In genomic region chr12:106748765-106749164, GRCm38 (mm10) we compare ENCODE assay signal across 20 mouse cellular contexts.
"Had no signal": no experiment of that assay in that cellular context is flagged by ENCODE, and none has a peak within 500 bp of the region (broad histone marks: within the 10 kb centered on the region; RNA-seq: fewer than 3 reads in every experiment).

No protein-coding gene starts in this region.

- H3K9me3 ChIP-seq: midbrain, embryonic 13.5 days had no signal

- H3K27ac ChIP-seq: kidney, postnatal 0 days; layer of hippocampus, adult 2 months; left cerebral cortex, adult 2 months; liver, embryonic 14.5 days; macrophage; midbrain, embryonic 10.5 days; midbrain, embryonic 13.5 days; neural tube, embryonic 13.5 days had no signal

- H3K4me2 ChIP-seq: lung, embryonic 14.5 days; midbrain, embryonic 13.5 days; neural tube, embryonic 13.5 days had no signal

- DNase-seq: kidney, postnatal 25 days; layer of hippocampus, adult 9-11 months; layer of hippocampus, postnatal 36 days; liver, postnatal 0 days; lung, embryonic 14.5 days; retina, postnatal 1 day; right cerebral cortex, postnatal 25 days; thymus, adult 18-20 months; thymus, postnatal 4 days had no signal

- H3K9ac ChIP-seq: liver, embryonic 14.5 days; liver, postnatal 0 days; lung, embryonic 14.5 days; midbrain, embryonic 13.5 days; neural tube, embryonic 13.5 days had no signal

- ATAC-seq: liver, postnatal 0 days; lung, postnatal 0 days; midbrain, embryonic 13.5 days; midbrain, embryonic 16.5 days had no signal

- H3K4me3 ChIP-seq: layer of hippocampus, adult 2 months; left cerebral cortex, adult 2 months; midbrain, embryonic 10.5 days; midbrain, embryonic 13.5 days; myocyte; neural tube, embryonic 13.5 days had no signal

- H3K36me3 ChIP-seq: midbrain, embryonic 10.5 days; midbrain, embryonic 13.5 days; neural tube, embryonic 13.5 days had no signal

- H3K4me1 ChIP-seq: midbrain, embryonic 10.5 days; midbrain, embryonic 13.5 days; neural tube, embryonic 13.5 days had no signal

- H3K27me3 ChIP-seq: midbrain, embryonic 13.5 days; neural tube, embryonic 13.5 days had no signal
